Mouse (Mus musculus): ENCODE measurements around the gene Ndufa12. TPM values are rescaled to one million over a fixed set of nuclear protein-coding genes. Genes with fewer than 3 reads are reported as not detected.

Ndufa12 gene
- polyA plus RNA-seq, 1 experiment from 2014 or later = 423 TPM

DNA sequence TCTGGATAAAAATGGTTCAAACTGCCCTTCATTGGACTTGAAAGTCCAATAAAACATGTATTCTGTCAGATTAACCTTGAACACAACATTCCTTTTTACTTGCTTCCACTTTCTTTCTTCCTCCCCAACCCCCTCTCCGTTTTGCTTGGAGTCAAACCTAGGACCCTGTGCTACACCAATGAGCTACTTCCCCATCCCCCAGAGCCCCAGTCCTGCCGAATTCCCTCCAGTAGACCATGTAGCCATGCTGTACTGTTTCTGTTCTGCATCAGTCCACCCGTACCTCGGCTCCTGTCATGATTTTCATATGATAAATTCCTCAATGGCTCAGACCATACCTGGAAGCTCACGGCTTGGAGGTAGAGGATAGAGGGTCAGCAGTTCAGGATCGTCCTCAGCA is 32.5 kb downstream of the Ndufa12 start:
- ATAC-seq (ENCODE audit: insufficient read depth) (no peak), DNase-seq (no peak)
- no peak overlapping the region for H3K4me2 ChIP-seq
- H3K4me3 ChIP-seq (ENCODE audit: low read depth, low read length) = no peak overlapping the region
- H3K27me3 ChIP-seq (ENCODE audit: insufficient read depth, low read length) = no peaks in the 10 kb centered on the region
- H3K36me3 ChIP-seq (ENCODE audit: insufficient read depth) = no peaks in the 10 kb centered on the region
- WGBS = 77% methylated on average over 6 of the region's 6 CpGs
- no peak overlapping the region for H3K9ac ChIP-seq
- no peaks in the 10 kb centered on the region for H3K9me3 ChIP-seq (ENCODE audit: low read depth, low read length)
- no peaks in the 10 kb centered on the region for H3K4me1 ChIP-seq (ENCODE audit: insufficient read depth)
- TF ChIP-seq CTCF (IDR thresholded peaks at IDR 0.05; ENCODE audit: low read depth) = no peak
- H3K27ac ChIP-seq (ENCODE audit: low read depth) = no peak overlapping the region

DNA sequence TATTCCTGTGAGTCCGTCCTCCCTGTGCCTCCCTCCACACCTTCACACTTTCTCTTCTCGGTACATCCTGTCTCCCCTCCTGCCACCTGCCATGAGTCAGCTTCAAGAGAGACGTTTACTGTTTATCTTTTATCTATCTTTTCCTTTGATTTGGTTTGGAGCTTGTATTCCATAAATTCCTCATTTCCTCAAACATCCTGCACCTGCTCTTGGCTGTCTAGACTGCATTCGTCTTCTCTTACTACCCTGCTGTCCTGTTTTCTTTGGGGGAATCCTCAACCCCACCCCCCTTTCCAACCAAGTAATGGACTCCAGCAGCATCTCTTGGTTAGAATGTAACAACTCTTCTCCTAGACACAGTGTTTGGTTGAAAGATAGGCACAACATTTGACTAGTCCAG is 36.7 kb downstream of the Ndufa12 start:
- no peak for DNase-seq

DNA sequence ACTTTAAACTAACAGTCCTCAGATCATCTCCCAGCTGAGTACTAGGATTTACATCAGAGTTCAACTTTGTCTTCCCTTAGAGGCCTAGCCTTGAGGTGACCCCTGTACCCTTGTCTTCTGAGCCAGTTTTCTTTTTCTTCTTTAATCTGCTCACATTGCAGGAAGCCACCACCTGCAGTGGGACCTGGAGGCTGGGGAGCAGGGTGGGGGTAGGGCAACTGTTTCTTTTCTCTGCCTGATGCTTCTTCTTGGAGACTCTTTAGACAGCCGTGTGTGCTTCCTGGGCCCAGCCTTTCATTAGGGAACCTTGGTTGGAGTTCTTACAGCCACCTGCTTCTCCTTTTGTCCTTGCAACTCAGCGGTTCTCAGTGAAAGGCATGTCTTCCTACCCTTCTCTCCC is 42.8 kb downstream of the Ndufa12 start:
- H3K27me3 ChIP-seq (ENCODE audit: insufficient read depth, low read length) = no peaks in the 10 kb centered on the region
- no peak for TF ChIP-seq CTCF (IDR thresholded peaks at IDR 0.05; ENCODE audit: low read depth)
- WGBS = 72% methylated on average over 2 of the region's 2 CpGs

More for the DNA sequence above, 36.7 kb downstream of the Ndufa12 start:
- ATAC-seq (ENCODE audit: insufficient read depth) = no peak
- Histone ChIP-seq H3K27ac (ENCODE audit: low read depth) (no peak overlapping the region), H3K4me2 (no peak overlapping the region), H3K36me3 (ENCODE audit: insufficient read depth) (no peaks in the 10 kb centered on the region), H3K9me3 (ENCODE audit: low read depth, low read length) (no peaks in the 10 kb centered on the region), H3K9ac (no peak overlapping the region), H3K4me3 (ENCODE audit: low read depth, low read length) (no peak overlapping the region), H3K4me1 (ENCODE audit: insufficient read depth) (no peaks in the 10 kb centered on the region), H3K27me3 (ENCODE audit: insufficient read depth, low read length) (no peaks in the 10 kb centered on the region)
- TF ChIP-seq CTCF (IDR thresholded peaks at IDR 0.05; ENCODE audit: low read depth) = no peak
- 26% methylated on average over 4 of the region's 4 CpGs for WGBS

DNA sequence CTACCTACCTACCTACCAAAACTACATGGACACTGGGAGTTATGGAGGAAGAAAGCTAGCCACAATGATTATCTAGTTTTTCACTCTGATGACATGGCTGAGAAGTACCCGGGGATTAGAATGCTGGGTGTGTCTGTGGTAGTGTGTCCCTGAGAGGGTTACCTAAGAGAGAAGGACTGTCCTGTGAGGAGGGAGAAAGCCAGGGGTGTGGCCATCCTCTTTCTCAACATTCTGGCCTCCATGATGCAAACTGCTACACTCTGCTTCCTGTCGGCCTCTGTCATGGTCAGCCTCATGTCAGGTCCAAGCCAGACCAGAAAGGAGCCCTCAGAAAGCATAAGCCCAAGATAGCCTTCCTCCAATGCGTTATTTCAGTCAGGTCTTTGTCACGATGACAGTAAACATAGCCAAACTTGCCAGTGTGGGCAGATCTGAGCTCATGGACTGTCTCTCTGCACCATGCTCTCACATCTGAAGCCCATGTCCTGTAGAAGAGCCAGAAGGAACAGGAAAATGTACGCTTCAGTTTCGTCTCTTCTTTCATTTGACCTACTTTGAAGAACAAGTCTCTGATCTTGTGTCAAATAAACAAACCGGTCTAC is 49.3 kb downstream of the Ndufa12 start:
- ATAC-seq (ENCODE audit: insufficient read depth) = no peak

More for the DNA sequence above, 42.8 kb downstream of the Ndufa12 start:
- H3K36me3 ChIP-seq (ENCODE audit: insufficient read depth) = no peaks in the 10 kb centered on the region
- no peak overlapping the region for H3K9ac ChIP-seq
- DNase-seq (no peak), ATAC-seq (ENCODE audit: insufficient read depth) (no peak)
- no peak overlapping the region for H3K4me2 ChIP-seq
- no peak overlapping the region for H3K4me3 ChIP-seq (ENCODE audit: low read depth, low read length)
- no peaks in the 10 kb centered on the region for H3K9me3 ChIP-seq (ENCODE audit: low read depth, low read length)
- no peak overlapping the region for H3K27ac ChIP-seq (ENCODE audit: low read depth)
- H3K4me1 ChIP-seq (ENCODE audit: insufficient read depth) = no peaks in the 10 kb centered on the region

DNA sequence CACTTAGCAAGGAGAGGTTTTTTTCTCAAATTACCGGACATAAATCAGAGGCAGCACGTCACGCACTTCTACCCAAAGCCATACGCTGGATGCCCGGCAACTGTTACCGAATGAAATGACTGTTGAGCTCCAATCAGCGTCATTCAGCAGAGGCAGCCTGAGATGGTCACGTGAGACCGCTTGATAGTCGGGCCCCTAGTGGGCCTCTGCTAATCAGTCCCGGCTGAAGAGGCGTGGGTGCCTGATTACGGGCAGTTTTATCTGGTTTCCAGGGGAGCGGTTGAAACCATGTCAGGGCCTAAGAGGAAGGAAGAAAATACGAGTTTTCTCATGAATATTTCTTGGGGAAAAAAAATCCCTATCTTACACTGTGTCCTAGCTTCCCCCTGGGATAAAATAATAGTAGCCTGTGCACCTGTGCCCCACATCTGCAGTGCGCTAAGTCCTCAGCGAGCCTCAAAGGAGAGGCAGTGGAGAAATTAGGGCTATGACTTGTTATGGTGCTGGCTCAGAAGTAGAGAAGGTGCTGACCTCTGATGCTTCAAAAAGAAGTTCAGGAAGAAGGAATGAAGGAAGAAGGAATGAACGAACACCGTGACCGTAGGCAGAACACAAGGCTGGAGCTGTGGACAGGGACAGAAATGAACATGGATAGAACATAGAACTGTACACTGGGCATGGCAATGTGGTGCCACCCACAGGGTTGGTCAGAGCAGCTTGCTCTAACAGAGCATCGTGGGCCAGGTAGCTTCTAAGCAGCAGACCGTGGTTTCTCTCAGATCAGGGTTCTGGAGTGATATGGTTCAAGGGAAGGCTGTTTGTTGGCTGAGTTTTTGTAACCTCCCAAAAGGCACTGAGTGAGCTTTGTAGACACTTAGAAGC is 51.3 kb downstream of the Ndufa12 start:
- TF ChIP-seq CTCF (IDR thresholded peaks at IDR 0.05; ENCODE audit: low read depth) = no peak
- 31% methylated on average over 22 of the region's 22 CpGs for WGBS
- Histone ChIP-seq H3K4me2 (peak overlapping the region; percentile 23), H3K9me3 (ENCODE audit: low read depth, low read length) (no peaks in the 10 kb centered on the region), H3K27me3 (ENCODE audit: insufficient read depth, low read length) (no peaks in the 10 kb centered on the region), H3K4me1 (ENCODE audit: insufficient read depth) (peaks cover 9% of the 10 kb centered on the region; the same call in 1 of the 2 replicates), H3K4me3 (ENCODE audit: low read depth, low read length) (no peak overlapping the region), H3K36me3 (ENCODE audit: insufficient read depth) (no peaks in the 10 kb centered on the region), H3K9ac (no peak overlapping the region), H3K27ac (ENCODE audit: low read depth) (no peak overlapping the region)
- peak; percentile 83 for ATAC-seq (ENCODE audit: insufficient read depth)
- peak; percentile 53 for DNase-seq

More for the DNA sequence above, 49.3 kb downstream of the Ndufa12 start:
- no peak overlapping the region for H3K4me3 ChIP-seq (ENCODE audit: low read depth, low read length)
- no peaks in the 10 kb centered on the region for H3K36me3 ChIP-seq (ENCODE audit: insufficient read depth)
- whole genome bisulfite sequencing = 60% methylated on average over 7 of the region's 7 CpGs
- no peak overlapping the region for H3K9ac ChIP-seq
- no peaks in the 10 kb centered on the region for H3K27me3 ChIP-seq (ENCODE audit: insufficient read depth, low read length)
- DNase-seq = no peak
- TF ChIP-seq CTCF (IDR thresholded peaks at IDR 0.05; ENCODE audit: low read depth) = no peak
- no peaks in the 10 kb centered on the region for H3K9me3 ChIP-seq (ENCODE audit: low read depth, low read length)
- no peak overlapping the region for H3K4me2 ChIP-seq
- no peak overlapping the region for H3K27ac ChIP-seq (ENCODE audit: low read depth)
- H3K4me1 ChIP-seq (ENCODE audit: insufficient read depth) = peaks cover 9% of the 10 kb centered on the region; the same call in 1 of the 2 replicates

DNA sequence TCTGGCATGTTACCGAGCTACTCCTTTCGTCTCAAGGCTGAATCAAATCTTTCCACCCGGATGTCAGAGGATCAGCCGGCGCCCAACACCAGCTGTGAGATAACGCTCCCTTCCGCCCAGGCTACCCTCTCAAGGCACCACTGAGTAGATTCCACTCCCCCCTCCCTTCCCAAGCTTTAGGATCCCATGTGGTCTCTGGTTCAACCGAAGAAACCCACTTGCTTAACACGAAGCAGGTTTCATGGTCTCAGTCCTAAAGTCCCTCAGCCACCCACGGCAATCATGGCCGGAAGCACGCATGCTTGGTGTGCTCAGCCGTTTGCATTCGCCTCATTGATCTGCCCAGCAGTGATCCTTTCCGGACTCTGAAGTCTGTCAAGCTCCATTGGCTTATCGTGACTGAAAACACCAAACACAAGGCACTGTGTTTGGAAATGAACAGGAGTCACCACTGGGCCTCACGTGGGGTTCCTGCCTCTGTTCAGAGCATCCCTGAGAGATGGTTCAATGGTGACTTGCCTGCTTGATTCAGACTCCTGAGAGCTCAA is 54.8 kb downstream of the Ndufa12 start:
- peak; percentile 30 for DNase-seq
- H3K9me3 ChIP-seq (ENCODE audit: low read depth, low read length) = no peaks in the 10 kb centered on the region
- H3K4me3 ChIP-seq (ENCODE audit: low read depth, low read length) = no peak overlapping the region
- no peak overlapping the region for H3K27ac ChIP-seq (ENCODE audit: low read depth)
- no peak for TF ChIP-seq CTCF (IDR thresholded peaks at IDR 0.05; ENCODE audit: low read depth)
- peaks cover 9% of the 10 kb centered on the region; the same call in 1 of the 2 replicates for H3K4me1 ChIP-seq (ENCODE audit: insufficient read depth)
- ATAC-seq (ENCODE audit: insufficient read depth) = no peak
- H3K9ac ChIP-seq = no peak overlapping the region
- 45% methylated on average over 17 of the region's 17 CpGs for WGBS
- H3K27me3 ChIP-seq (ENCODE audit: insufficient read depth, low read length) = no peaks in the 10 kb centered on the region
- no peak overlapping the region for H3K4me2 ChIP-seq
- H3K36me3 ChIP-seq (ENCODE audit: insufficient read depth) = no peaks in the 10 kb centered on the region

DNA sequence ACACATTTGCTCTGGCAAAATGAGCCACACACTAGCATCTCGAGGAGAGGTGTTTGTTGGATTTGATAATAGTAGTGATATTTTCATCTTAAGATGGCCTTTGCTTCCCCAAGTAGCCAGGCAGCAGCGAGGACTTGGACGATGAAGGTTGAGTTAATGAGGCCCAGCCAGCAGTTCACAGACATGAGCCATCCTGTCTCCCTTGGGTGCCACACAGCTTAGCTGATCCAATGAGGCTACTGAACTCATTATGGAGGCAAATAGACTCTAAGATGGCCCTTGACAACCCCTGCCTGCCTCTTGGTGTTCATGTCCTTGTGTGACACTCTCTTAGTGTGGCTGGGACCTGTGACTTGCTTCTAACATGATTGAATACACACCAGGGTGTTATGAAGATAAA is 56.2 kb downstream of the Ndufa12 start:
- ATAC-seq (ENCODE audit: insufficient read depth) (no peak), DNase-seq (no peak)
- H3K27ac ChIP-seq (ENCODE audit: low read depth) = no peak overlapping the region
- H3K4me2 ChIP-seq = no peak overlapping the region
- no peaks in the 10 kb centered on the region for H3K27me3 ChIP-seq (ENCODE audit: insufficient read depth, low read length)
- no peaks in the 10 kb centered on the region for H3K36me3 ChIP-seq (ENCODE audit: insufficient read depth)
- no peak overlapping the region for H3K4me3 ChIP-seq (ENCODE audit: low read depth, low read length)
- no peak for TF ChIP-seq CTCF (IDR thresholded peaks at IDR 0.05; ENCODE audit: low read depth)
- no peak overlapping the region for H3K9ac ChIP-seq
- H3K9me3 ChIP-seq (ENCODE audit: low read depth, low read length) = no peaks in the 10 kb centered on the region
- 34% methylated on average over 3 of the region's 3 CpGs for WGBS
- peaks cover 5% of the 10 kb centered on the region; the same call in 1 of the 2 replicates for H3K4me1 ChIP-seq (ENCODE audit: insufficient read depth)

Measured in lung, embryonic 14.5 days (tissue).